Mouse (Mus musculus) stomach, embryonic 15.5 days (tissue): Measurements from ENCODE around the gene Pramel3. TPM values are rescaled to one million over a fixed set of nuclear protein-coding genes. Genes with fewer than 3 reads are reported as not detected.
"Not testable (repeated sequence)": the region's sequence is repeated elsewhere in the genome, so short reads cannot be mapped to it uniquely, and the experiment has no call there.

Source experiments
- ATAC-seq: fragments of 200-750 bp; cut with Nextera tagmentation; 2 replicates; pipeline ENCODE4 v1.8.0; 2017; ENCODE audit warnings: low read depth, moderate number of reproducible peaks, moderate TSS enrichment; ENCODE audit not compliant: insufficient read depth, low FRiP score
- H3K27ac ChIP-seq: fragments of 300-500 bp; sonication (generic); 2 replicates; pipeline ENCODE4 v1.5.1; 2015; ENCODE audit warnings: mild to moderate bottlenecking, inconsistent platforms
- H3K27me3 ChIP-seq: fragments of 300-500 bp; sonication (generic); replicated peaks from 2 replicates; pipeline ENCODE4 v1.6.1; 2015; ENCODE audit warnings: inconsistent platforms
- H3K36me3 ChIP-seq: fragments of 300-500 bp; sonication (generic); 2 replicates; pipeline ENCODE4 v1.6.1; 2015; ENCODE audit warnings: inconsistent platforms
- H3K4me1 ChIP-seq: fragments of 300-500 bp; sonication (generic); 2 replicates; pipeline ENCODE4 v1.6.1; 2015; ENCODE audit warnings: inconsistent platforms
- H3K4me2 ChIP-seq: fragments of 300-500 bp; sonication (generic); 2 replicates; pipeline ENCODE4 v1.6.1; 2015; ENCODE audit warnings: mild to moderate bottlenecking, inconsistent platforms
- H3K4me3 ChIP-seq: fragments of 300-500 bp; sonication (generic); replicated peaks from 2 replicates; pipeline ENCODE4 v1.5.1; 2015; ENCODE audit warnings: inconsistent platforms
- H3K9ac ChIP-seq: fragments of 300-500 bp; sonication (generic); 2 replicates; pipeline ENCODE4 v1.6.1; 2015; ENCODE audit warnings: inconsistent platforms
- H3K9me3 ChIP-seq: fragments of 300-500 bp; sonication (generic); 2 replicates; pipeline ENCODE4 v1.6.1; 2016; ENCODE audit warnings: inconsistent platforms
- WGBS: fragments of 180-500 bp; shearing (Covaris S2); methylation state at CpG from one replicate; pipeline ENCODE4 v1.1.7; 2015; 5-methylcytosine and 5-hydroxymethylcytosine counted together
- polyA plus RNA-seq: library from polyadenylated mRNA; unstranded; fragments of >200 nt; fragmentation: Nextera tagmentation; extraction: Ambion mirVana; gene quantifications from 2 replicates; pipeline ENCODE4 v1.2.1, GENCODE M21; 2015

Gene Pramel3
- not detected in 2 replicates for polyA plus RNA-seq

GRCm38 (mm10) chrX:135302007-135302406, at the start of gene Pramel3:
Gene Pramel3, plus strand, starts transcription at chrX:135302307.
- not testable (repeated sequence) for H3K9me3 ChIP-seq, H3K9ac ChIP-seq, ATAC-seq, H3K4me1 ChIP-seq, H3K27ac ChIP-seq, H3K36me3 ChIP-seq, H3K4me2 ChIP-seq, H3K27me3 ChIP-seq, H3K4me3 ChIP-seq
- WGBS = 90% methylated on average over 14 of the region's 14 CpGs

- 29% methylated on average over 3 of the region's 6 CpGs for WGBS
- H3K27ac ChIP-seq, H3K9ac ChIP-seq, ATAC-seq, H3K4me3 ChIP-seq, H3K4me2 ChIP-seq, H3K27me3 ChIP-seq, H3K9me3 ChIP-seq, H3K4me1 ChIP-seq, H3K36me3 ChIP-seq: not testable (repeated sequence)
Observed at GRCm38 (mm10) chrX:135360685-135361084, 58.6 kb downstream of the Pramel3 start.

- H3K4me1 ChIP-seq, H3K27ac ChIP-seq, H3K36me3 ChIP-seq, H3K9me3 ChIP-seq, H3K9ac ChIP-seq, ATAC-seq, H3K4me3 ChIP-seq, H3K27me3 ChIP-seq, H3K4me2 ChIP-seq: not testable (repeated sequence)
- no CpG with 5 or more reads among the region's 4 CpGs for WGBS
Observed at GRCm38 (mm10) chrX:135361943-135362342, 59.8 kb downstream of the Pramel3 start.

Other genes with a start within 250 kb of the Pramel3 start
- gene Gm15023, start 124.7 kb upstream of the Pramel3 start, polyA plus RNA-seq = not detected in 2 replicates
- gene Tceal6, start 91.6 kb upstream of the Pramel3 start, polyA plus RNA-seq = 0.90 and 1.3 TPM in 2 replicates
- gene Gm5128, start 71.0 kb downstream of the Pramel3 start, polyA plus RNA-seq = not detected in 2 replicates
- gene Gm7903, start 131.5 kb downstream of the Pramel3 start, polyA plus RNA-seq = not detected in 2 replicates
- not detected in 2 replicates for gene AV320801, start 192.3 kb downstream of the Pramel3 start, polyA plus RNA-seq